Mouse (Mus musculus) c-Kit-positive CD71-positive TER-119-positive erythroid progenitor cells, embryonic 14.5 days (primary cell): Measurements from ENCODE around the gene Olfr1512.
"Not testable (repeated sequence)": the region's sequence is repeated elsewhere in the genome, so short reads cannot be mapped to it uniquely, and the experiment has no call there.

Source experiments
- DNase-seq: peaks from one replicate; pipeline ENCODE4 v3.0.0-alpha.2; 2013; ENCODE audit warnings: low spot score

Gene Olfr1512

GRCm38 (mm10) chr14:52379068-52379467 lies at the start of gene Olfr1512:
Gene Olfr1512 (minus strand): TSS chr14:52379168.
- no peak for DNase-seq

GRCm38 (mm10) chr14:52427686-52428085 lies 48.7 kb upstream of the Olfr1512 start:
- DNase-seq = no peak

- no peak for DNase-seq
Observed at GRCm38 (mm10) chr14:52414273-52414672, 35.3 kb upstream of the Olfr1512 start, which contains the start of gene Olfr1510. Gene Olfr1510 (minus strand): TSS chr14:52414373.

GRCm38 (mm10) chr14:52410142-52410919 lies 31.4 kb upstream of the Olfr1512 start:
- not testable (repeated sequence) for DNase-seq

GRCm38 (mm10) chr14:52397279-52397678 lies 18.3 kb upstream of the Olfr1512 start, which contains the start of gene Olfr1511:
Gene Olfr1511 (minus strand): TSS chr14:52397379.
- DNase-seq = no peak

- not testable (repeated sequence) for DNase-seq
Observed at GRCm38 (mm10) chr14:52390084-52390848, 11.3 kb upstream of the Olfr1512 start.

GRCm38 (mm10) chr14:52368741-52369140 lies 10.2 kb downstream of the Olfr1512 start:
- no peak for DNase-seq

- no peak for DNase-seq
Observed at GRCm38 (mm10) chr14:52356308-52356707, 22.7 kb downstream of the Olfr1512 start, which contains the start of gene Olfr1513. Gene Olfr1513 (minus strand): TSS chr14:52356408.

- no peak for DNase-seq
Observed at GRCm38 (mm10) chr14:52339512-52339852, 39.5 kb downstream of the Olfr1512 start.

- DNase-seq = peak; percentile 70
Observed at GRCm38 (mm10) chr14:52338751-52339511, 40.0 kb downstream of the Olfr1512 start.

GRCm38 (mm10) chr14:52332171-52332570 lies 46.8 kb downstream of the Olfr1512 start:
- DNase-seq = no peak

- no peak for DNase-seq
Observed at GRCm38 (mm10) chr14:52331069-52331750, 47.8 kb downstream of the Olfr1512 start.

- no peak for DNase-seq
Observed at GRCm38 (mm10) chr14:52327910-52328812, 50.8 kb downstream of the Olfr1512 start, which contains the start of gene Sall2. Gene Sall2 (minus strand): TSS chr14:52328762.

GRCm38 (mm10) chr14:52327375-52327901 lies 51.5 kb downstream of the Olfr1512 start:
- no peak for DNase-seq

- no peak for DNase-seq
Observed at GRCm38 (mm10) chr14:52325890-52326289, 53.1 kb downstream of the Olfr1512 start.
